Mouse (Mus musculus): ENCODE results near the gene Marco. TPM values are rescaled to one million over a fixed set of nuclear protein-coding genes. Genes with fewer than 3 reads are reported as not detected.
A peak's percentile ranks its signal among the peaks of the same experiment; 100 is the strongest.

The Marco gene
- total RNA-seq (2017), result 0.87 TPM in 1 of 2 replicates, not detected in the other

DNA sequence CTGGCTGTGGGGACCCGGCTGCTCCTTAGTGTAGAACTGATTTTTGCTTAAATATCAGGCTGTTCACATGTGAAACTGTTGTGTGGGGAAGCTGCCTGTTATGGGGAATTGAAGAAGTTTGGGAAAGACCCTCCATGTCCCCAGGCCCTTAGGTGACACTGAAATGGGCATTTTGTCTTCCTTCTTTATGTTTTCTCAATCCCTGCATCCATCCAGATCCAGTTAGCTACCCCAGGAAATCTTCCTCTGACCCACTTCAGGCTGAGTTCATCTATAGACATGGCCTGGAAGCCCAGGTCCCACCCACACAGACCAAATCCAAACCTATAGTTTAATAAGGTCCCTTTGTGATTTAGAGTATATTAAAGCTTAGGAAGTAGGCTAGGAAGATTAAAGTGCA, at the start of gene Marco:
TSS of gene Marco (minus strand) at position 101 of the 400 bp plus-strand sequence.
- no peak for ATAC-seq (replicated peaks; ENCODE audit: low read depth, poor library complexity, severe bottlenecking)

DNA sequence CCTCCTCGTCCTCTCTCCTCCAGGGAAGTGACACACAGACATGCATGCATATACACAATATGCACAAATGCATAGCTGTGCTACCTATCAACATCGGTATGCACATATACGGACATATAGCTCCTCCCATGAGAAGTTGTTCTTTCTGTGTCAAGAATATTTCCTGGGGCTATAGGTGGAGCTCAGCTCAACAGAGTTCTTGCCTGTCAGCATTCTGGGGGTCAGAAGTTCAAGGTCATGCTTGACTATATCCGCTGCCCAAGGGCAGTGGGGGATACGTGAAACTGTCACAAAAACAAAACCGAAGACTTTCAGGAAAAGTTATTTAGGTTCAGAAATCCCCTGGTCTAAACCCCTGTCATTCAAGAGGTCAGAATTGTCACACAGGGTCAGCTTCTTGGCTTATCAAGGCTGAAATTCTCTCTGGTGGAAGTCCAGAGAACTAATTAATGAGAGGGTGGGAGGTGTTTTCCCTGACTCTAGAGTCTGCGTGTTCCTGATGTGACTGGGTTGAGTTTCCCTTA, 34.7 kb upstream of the Marco start:
- no peak for ATAC-seq (replicated peaks; ENCODE audit: low read depth, poor library complexity, severe bottlenecking)

DNA sequence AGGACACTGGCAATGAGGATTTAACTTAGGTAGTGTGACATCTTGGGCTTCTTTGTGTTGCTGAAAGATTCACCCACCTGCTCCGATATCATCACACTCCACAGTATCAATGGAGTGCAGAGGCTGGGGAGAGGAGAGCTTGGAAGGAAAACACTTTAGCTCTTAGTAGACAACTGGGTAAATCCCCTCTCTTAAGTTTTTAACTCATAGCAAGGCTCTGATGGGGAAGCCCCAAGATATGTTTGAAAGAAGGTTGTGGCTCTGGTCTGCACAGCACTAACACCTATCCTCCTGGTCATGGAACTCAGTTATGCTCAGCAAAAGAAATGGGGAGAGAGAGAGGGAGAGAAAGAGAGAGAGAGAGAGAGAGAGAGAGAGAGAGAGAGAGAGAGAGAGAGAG, 32.2 kb upstream of the Marco start:
- ATAC-seq (replicated peaks; ENCODE audit: low read depth, poor library complexity, severe bottlenecking), result no peak

DNA sequence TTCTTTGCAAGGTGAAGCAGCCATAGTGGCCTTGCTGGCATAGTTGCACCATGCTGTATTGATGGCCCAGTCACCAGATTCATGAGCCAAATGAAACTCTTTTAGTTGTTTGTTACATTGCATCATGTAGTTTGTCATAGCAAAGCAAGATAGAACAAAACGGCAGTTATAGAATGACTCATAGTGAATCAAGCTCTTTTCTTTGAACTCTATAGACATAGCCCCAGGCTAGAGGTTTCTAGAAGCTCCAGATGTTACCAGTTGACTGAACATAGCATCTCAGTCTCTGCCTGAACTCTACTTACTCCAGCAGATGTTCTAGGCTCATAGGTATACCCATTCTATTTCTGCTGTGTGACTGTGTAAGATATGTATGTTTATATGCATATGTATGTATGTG, 31.1 kb upstream of the Marco start:
- no peak for ATAC-seq (replicated peaks; ENCODE audit: low read depth, poor library complexity, severe bottlenecking)

DNA sequence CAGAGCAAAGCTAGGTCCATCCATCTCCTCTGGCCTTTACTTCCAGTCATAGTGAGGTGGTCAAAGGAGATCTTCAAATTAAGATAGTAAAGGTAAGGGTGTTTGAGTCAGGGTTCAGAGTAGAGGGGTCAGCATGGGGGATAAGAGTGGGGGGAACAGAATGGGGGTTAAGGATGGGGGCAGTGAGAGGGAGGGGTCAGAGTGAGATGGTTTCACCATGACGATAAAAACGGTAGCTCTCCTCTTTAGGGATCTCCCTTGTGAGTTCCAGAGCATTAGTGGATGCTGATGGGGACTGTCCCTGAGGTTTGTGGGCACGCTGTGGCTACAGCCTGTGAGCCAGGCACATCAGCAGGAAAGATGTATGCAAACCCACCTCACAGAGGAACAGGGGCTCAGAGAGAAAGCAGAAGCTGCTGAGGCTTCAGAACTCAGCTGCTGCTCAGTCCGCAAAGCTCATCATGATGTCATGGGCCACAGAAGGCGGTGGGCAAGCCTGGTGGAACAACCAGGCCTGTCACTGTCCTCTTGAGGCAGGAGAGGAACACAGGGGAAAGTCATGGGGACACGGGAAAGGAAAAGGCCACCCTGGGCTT, 27.6 kb upstream of the Marco start:
- ATAC-seq (replicated peaks; ENCODE audit: low read depth, poor library complexity, severe bottlenecking), result peak; percentile 94

DNA sequence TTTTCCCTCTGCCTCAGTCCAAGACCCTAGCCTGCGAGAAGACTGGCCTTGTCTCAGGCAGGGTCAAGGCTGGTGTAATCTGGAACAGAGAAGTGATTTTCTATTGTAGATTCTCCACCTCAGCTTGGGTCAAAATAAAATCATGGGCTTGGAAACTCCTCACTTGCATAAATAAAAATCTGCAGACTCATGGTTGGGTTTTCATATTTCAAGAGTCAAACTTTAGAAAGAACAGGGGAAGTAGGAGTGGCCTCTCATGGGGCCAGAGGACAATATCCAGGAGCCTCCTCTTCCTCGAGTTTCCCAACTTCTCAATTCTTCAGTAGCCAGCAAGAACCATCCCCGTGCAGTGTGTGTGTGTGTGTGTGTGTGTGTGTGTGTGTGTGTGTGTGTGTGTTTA, 26.9 kb upstream of the Marco start:
- ATAC-seq (replicated peaks; ENCODE audit: low read depth, poor library complexity, severe bottlenecking), result 0 out of 2 replicates have a peak, but pooled peaks have one; percentile 19

DNA sequence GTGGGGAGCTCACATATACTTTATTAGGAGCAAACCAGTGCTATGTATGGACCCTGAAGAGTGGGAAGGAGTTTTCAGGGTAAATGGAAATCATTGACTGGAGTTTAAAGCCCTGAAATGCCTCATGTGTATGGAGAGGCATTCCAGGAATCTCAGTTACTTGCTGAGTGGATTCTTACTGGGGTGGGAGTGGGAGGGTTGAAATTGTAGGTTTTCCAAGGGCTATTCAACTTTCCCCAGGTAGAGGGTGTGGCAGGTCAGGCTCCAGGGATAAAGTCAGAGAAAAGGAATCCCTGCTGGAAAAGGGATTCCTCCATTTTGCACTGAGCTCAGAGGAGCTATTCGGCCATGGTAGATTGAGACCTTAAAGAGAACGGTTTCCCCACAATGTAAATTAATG, 25.1 kb upstream of the Marco start:
- no peak for ATAC-seq (replicated peaks; ENCODE audit: low read depth, poor library complexity, severe bottlenecking)

DNA sequence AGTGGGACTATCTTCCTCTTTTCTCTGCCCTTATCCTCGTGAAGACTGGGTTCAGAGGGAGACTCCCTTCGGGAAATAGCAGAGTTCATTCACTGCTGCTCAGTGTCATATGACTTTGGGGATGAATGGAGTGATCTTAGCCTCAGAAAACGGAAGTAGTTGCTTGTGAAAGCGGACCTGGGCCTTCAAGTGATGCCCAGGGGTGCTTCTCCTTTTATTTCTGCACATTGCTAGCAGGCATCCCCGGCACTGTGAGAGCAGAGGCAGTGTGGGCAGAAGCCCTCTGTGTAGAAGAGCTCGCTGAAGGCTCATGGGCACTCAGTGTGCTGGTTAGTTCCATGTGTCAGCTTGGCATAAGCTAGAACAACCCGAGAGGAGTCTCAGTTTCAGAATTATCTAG, 12.8 kb upstream of the Marco start:
- no peak for ATAC-seq (replicated peaks; ENCODE audit: low read depth, poor library complexity, severe bottlenecking)

DNA sequence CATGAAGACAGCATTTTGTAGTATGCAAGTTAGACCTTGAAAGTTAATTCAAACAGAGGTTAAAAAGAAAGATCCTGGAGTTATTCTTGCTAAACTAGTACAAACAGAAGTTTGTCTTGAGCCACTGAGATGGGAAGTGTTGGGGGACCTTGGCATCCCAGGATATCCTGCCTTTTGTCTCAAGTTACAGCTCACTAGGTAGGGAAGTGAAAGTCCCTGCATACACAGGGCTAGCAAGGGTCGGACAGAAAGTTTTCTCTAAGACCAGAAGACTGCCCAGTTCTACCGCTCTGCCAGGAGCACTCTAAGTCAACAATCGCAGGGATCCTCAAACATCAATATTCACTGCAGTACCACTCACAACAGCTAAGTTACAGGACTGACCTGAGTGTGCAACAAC, 5.5 kb upstream of the Marco start:
- ATAC-seq (replicated peaks; ENCODE audit: low read depth, poor library complexity, severe bottlenecking), result peak; percentile 42; the same call in 1 of the 2 replicates

DNA sequence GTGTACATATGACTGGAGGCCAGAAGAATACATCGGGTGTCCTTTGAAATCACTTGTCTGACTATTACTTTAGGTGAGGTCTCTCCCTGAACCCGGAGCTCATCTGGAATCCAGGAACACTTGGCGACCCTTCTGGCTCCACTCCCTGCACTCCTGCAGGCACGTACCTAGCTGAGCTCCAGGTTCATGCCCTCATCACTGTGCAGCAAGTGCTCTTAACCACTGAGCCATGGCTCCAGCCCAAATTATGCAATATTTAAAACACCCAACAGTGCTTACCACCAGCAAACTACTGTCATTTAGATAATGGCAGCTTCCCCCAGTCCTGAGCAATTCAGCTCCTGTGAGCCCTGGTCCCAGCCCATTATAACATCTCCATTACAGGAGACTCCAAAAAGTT, 4.2 kb upstream of the Marco start:
- ATAC-seq (replicated peaks; ENCODE audit: low read depth, poor library complexity, severe bottlenecking), result no peak

DNA sequence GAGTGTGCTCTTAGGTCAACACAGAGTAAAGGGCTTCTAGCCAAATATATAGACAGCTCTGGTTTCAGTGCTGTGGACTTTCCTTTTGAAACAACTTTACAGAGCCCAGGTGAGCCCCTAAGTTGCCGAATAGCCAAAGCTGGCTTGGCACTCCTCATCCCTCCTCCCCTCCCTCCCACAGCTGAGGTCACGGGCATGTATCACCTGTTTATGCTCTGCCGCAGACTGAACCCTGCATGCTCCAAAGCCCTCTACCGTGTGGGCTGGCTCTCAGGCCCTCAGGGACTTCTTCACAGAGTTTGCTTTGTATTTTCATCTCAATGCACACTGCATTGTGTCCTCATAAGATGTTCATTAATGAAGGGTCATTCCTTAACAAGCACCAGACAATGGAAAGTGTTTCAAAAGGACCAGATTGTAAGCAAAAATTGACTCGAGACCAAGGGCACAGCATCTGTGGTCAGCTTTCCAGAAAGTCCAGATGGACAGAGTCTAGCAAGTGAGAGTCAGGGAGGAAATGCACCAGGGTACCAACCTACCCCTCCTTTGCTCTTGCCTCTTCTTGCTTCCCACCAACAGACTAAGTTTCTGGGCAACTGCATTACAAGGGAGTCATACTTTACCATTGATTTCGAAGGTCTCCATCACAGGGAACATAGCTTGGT, 646 bp downstream of the Marco start:
- no peak for ATAC-seq (replicated peaks; ENCODE audit: low read depth, poor library complexity, severe bottlenecking)

DNA sequence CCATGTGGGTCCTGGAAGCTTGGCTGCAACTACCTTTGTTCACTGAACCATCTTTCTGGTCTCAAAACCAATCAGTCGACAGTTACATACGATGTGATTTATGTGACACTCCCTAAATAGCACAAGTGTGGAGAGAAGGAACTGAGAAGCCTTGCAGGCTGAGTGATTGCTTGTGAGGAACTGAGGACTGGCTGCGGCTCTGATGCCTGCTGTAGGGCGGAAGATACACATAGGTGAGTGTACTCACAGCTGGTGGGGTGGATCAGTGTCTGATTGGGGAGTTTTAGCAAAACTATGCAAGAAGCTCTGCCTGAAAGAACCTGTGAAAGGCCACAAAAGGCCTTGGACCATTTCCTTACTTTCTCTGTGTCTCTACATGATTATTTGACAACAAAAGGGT, 3.3 kb downstream of the Marco start:
- ATAC-seq (replicated peaks; ENCODE audit: low read depth, poor library complexity, severe bottlenecking), result peak; percentile 69

DNA sequence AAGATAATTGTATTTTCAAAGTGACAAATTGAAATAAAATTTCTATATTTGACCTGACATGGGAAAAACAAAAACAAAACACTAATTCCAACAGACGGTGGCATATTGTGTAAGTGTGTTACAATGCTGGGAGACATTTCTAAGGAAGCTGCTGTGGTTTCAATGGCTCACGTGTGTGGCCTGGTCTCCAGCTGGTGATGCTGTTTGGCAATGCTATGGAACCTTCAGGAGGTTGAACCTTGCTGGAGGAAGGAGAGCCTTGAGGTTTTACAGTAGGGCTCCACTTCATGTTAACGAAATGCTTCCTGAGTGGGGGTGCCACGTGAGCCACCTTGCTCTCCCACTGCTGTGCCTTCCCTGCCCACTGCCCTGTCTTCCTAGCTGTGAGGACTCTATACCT, 6.8 kb downstream of the Marco start:
- ATAC-seq (replicated peaks; ENCODE audit: low read depth, poor library complexity, severe bottlenecking), result peak; percentile 47

DNA sequence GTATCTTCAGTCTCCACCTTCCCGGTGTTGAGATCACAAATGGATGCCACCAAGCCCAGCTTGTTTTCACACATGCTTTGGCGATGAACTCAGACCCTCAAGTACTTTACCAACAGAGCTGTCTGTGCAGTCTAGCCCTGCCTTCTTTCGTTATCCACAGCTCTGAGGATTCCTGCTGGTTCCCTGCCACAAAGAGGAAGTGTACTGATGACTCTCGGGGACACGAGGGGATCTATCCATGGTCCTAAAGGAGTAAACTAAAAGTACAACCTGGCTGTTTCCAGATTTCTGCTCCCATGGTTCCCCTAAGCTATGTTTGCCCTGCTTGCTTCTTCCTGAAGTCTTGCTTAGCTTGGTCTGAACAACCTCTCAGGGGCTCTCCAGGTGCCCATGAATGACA, 23.9 kb downstream of the Marco start:
- ATAC-seq (replicated peaks; ENCODE audit: low read depth, poor library complexity, severe bottlenecking), result peak; percentile 66

DNA sequence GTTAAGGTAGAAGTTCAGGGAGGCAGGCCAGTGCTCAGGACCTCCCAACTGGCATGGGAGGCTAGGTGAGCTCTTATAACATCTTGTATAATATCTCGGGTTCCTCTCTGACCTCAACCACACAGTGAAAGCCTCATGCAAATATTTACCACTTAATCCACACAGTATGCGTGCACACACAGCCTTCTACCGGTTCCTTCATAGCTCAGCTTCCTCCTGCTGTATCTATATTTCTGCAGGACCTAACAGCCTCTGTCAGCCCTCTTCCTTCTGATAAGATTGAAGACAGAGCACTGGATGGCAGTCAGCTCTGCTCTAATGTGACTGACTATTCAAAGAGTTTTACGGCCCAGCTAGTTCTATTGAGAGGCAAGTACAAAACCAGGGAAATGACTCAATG, 30.0 kb downstream of the Marco start:
- ATAC-seq (replicated peaks; ENCODE audit: low read depth, poor library complexity, severe bottlenecking), result peak; percentile 86

DNA sequence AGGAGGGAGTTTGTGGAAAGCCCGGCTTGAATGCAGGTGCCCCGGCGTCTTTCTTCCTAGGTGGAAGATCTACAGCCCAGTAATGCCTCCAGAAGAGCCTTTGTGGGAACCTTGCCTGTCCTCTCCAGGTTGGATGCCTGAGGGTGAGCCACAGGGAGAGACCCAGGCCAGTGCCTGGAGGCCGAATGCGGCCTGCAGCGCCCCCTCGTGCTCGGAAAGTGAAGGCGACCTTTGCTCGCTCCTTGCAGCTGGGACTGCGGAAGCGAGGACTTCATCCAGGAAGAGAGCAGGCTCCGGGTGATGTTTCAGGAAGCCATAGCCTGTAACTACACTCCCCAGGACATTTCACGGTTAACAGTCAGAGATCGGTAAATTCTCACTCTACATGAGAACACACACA, 35.9 kb downstream of the Marco start:
- peak; percentile 84 for ATAC-seq (replicated peaks; ENCODE audit: low read depth, poor library complexity, severe bottlenecking)

DNA sequence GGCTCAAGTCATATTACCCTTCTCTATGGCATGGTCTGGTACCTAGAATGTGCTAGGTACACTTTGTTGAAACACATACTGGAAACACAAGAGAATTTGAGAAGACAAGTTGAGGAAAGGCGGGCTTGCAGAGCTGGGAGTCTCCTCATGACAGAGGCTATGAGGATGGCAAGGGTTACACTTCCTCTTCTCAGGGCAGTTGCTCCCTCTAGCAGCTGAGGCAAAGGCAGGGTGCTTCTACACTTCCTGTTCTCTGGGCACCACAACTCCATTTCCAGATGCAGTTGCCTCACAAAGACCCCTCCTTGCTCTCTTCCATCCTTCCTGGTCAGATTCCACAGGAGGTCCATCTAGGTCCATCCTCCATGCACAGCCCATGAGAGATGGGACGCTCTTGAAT, 37.5 kb downstream of the Marco start:
- peak; percentile 85 for ATAC-seq (replicated peaks; ENCODE audit: low read depth, poor library complexity, severe bottlenecking)

DNA sequence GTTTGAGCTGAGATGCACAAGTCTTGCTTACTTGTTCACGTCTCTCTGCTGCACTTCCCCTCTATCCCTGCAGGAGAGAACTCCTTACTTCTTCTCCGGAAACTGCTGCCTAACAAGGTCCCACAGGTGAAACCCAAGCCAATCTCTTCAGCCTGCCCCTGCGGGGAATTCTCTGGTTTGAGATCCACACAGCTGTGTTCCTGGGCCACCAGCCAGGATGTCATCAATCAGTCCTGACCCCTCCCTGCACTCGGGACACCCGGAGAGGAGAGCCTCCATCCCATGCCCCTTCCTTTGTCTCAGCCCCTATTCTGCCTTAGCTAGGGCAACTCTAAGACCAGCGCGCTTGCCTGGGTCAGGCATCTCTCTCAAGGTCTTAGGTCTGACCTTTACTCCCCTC, 38.1 kb downstream of the Marco start:
- ATAC-seq (replicated peaks; ENCODE audit: low read depth, poor library complexity, severe bottlenecking), result no peak

DNA sequence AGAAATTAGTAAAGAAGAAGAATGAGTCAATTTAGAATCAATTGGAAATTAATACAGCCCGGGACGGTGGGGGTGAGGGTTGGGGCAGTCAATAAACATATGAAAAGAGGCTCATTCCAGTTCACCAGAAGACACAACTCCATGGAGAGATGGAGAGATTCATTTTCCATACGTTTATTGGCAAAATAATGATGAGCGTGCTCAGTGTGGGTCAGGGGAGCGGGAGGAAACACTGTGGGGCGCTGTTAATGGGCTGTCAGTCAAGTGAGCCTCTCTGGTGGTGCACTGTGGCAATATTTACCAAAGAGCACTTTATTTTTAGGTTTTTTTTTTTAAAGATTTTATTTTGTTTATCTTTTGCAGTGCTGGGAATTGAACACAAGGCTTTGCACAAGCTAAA, 45.8 kb downstream of the Marco start:
- ATAC-seq (replicated peaks; ENCODE audit: low read depth, poor library complexity, severe bottlenecking), result no peak

DNA sequence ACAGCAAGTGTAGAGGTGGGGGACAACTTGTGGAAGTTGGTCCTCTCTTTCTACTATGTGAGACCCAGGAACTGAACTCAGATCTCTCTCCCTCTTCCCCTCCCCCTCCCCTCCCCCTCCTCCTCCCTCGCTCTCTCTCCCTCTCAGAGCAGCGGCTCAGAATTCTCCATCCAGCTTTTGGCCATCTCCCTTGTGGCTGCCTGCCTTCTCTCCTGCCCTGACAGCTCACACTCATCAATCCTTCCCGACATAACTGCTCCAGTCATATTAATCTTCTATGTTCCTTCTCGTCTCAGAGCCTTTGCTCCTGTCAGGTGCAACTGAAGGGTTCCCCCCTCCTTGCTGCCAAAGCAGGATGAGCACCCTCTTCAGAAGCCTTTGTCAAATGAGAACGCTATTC, 46.3 kb downstream of the Marco start:
- no peak for ATAC-seq (replicated peaks; ENCODE audit: low read depth, poor library complexity, severe bottlenecking)

DNA sequence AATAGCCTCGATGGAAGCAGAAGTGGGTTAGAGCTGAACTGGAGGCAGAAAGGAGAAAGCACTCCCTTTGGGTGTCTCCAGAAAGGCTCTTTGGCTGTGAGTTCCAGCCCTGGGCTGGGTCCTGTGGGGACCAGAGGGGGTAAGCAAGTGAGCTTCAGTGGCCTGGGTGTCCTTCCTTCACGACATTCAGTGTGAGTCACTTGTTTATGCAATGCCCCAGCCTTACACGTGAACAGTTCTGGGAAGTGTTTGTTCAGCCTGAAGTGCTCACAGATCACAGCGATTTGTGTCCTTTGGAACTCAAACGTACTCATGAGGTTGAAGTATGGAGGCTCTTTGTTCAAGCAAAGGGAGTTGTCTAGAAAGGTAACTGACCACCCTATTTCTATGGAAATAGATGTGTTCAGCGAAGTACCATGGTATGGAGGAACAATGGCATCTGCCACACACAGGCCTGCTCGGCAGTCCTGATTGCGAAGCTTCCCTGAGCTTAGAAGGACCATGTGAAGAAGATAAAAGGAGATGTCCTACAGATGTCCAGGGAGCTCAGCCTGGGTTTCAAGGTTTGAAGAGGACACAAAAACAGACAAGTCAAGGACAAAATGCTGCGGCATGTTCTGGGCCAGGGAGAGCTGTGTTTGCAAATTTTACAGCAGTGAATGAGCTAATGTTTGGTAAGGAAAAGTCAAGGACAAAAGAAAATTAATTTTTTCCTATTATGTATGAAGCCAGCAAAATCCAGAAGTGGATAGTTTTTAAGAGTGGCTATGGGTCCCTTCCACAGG, 53.1 kb downstream of the Marco start:
- no peak for ATAC-seq (replicated peaks; ENCODE audit: low read depth, poor library complexity, severe bottlenecking)

Data from common myeloid progenitor, adult 5-6 weeks (primary cell).